Mouse (Mus musculus) forebrain, postnatal 0 days (tissue): ENCODE data around the gene Tmem263. TPM values are rescaled to one million over a fixed set of nuclear protein-coding genes. Genes with fewer than 3 reads are reported as not detected.

Source experiments
- ATAC-seq: fragments of 200-750 bp; cut with Nextera tagmentation; 2 replicates; pipeline ENCODE4 v1.8.0; 2017; ENCODE audit warnings: mild to moderate bottlenecking, moderate library complexity
- DNase-seq: peaks from one replicate; pipeline ENCODE4 v3.0.0-alpha.2; 2015
- H3K27ac ChIP-seq: fragments of 300-500 bp; sonication (generic); 2 replicates; pipeline ENCODE4 v1.5.1; 2014; ENCODE audit warnings: low read depth, mild to moderate bottlenecking, antibody characterized with exemption, low read length, moderate library complexity, mixed read lengths
- H3K27me3 ChIP-seq: fragments of 300-500 bp; sonication (generic); 2 replicates; pipeline ENCODE4 v1.6.1; 2014; ENCODE audit warnings: mild to moderate bottlenecking, low read length, mixed read lengths; ENCODE audit not compliant: insufficient read depth
- H3K36me3 ChIP-seq: fragments of 300-500 bp; sonication (generic); 2 replicates; pipeline ENCODE4 v1.6.1; 2014; ENCODE audit warnings: mild to moderate bottlenecking, moderate library complexity; ENCODE audit not compliant: insufficient read depth
- H3K4me1 ChIP-seq: fragments of 300-500 bp; sonication (generic); 2 replicates; pipeline ENCODE4 v1.6.1; 2014; ENCODE audit warnings: antibody characterized with exemption; ENCODE audit not compliant: insufficient read depth
- H3K4me2 ChIP-seq: fragments of 300-500 bp; sonication (generic); 2 replicates; pipeline ENCODE4 v1.6.1; 2014; ENCODE audit warnings: low read depth, mild to moderate bottlenecking, moderate library complexity
- H3K4me3 ChIP-seq: fragments of 300-500 bp; sonication (generic); 2 replicates; pipeline ENCODE4 v1.5.1; 2014; ENCODE audit warnings: low read depth, low read length, mixed read lengths
- H3K9ac ChIP-seq: fragments of 300-500 bp; sonication (generic); 2 replicates; pipeline ENCODE4 v1.6.1; 2014; ENCODE audit warnings: mild to moderate bottlenecking
- H3K9me3 ChIP-seq: fragments of 300-500 bp; sonication (generic); 2 replicates; pipeline ENCODE4 v1.6.1; 2016; ENCODE audit warnings: low read length
- CTCF ChIP-seq: sonication (generic); IDR thresholded peaks from 2 replicates; pipeline ENCODE4 v1.5.1; 2016; ENCODE audit warnings: antibody characterized with exemption, control low read depth, low read depth
- WGBS: fragments of 180-500 bp; shearing (Covaris S2); extraction: QIAGEN DNeasy Blood & Tissue Kit; methylation state at CpG from one replicate; pipeline ENCODE4 v1.1.7; 2014; 5-methylcytosine and 5-hydroxymethylcytosine counted together
- polyA plus RNA-seq: library from polyadenylated mRNA; unstranded; fragments of >200 nt; fragmentation: Nextera tagmentation; extraction: Ambion mirVana; gene quantifications from 2 replicates; pipeline ENCODE4 v1.2.1, GENCODE M21; 2015
- total RNA-seq: library from RNA; depleted of rRNA; stranded (reverse); fragments of >200 nt; gene quantifications from 2 replicates; pipeline ENCODE4 v1.2.3, GENCODE M21; 2014; rRNA removed

The Tmem263 gene
- total RNA-seq (29.9 and 31.5 TPM in 2 replicates), polyA plus RNA-seq (35.9 and 48.4 TPM in 2 replicates)

DNA sequence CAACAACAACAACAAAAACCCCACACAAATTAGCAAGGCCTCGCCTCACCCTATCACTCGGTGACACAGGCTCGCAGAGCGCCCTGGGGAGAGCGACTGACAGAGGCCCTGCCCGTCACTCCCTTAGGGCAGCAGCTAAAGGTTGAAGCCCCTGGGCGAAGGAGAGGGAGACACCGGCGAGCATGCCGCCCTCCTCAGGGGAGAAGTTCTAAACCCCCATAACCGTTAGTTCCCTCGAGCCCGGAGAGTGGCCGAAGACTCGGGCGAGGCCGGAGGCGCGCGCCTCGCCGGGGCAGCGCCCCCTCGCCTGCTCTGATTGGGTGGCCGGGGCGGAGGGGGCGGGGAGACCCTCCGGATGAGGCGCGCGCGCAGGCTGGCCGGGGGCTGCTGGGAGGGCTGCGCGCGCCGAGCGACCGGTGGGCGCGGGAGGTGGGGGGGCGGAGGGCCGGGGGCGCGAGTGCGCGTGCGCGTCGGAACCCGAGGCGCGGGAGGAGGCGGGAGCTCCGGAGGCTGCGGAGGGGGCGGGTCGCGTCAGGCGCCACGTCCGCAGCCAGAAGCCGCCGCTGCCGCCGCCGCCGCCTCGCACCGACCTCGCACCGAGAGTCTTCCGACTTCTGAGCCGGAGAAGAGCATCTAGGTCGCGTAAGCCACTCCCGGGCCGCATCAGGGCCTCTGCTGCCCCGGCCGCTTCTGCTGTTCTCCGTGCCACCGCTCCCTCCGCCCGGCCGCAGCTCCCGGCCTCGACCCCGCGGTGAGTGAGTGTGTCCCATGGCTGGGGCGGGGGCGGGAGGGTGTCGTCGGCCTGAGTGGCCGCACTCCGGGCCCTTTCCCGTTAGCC is at the start of gene Tmem263, which contains the start of gene Fhl4:
Gene Tmem263 (plus strand): TSS at position 381 of the 838 bp plus-strand sequence.
Gene Fhl4 (minus strand): TSS at position 249 of the 838 bp plus-strand sequence.
- peak within 1 kb of the TSS; percentile 88 for H3K4me3 ChIP-seq
- 2% methylated on average over 76 of the region's 96 CpGs for WGBS
- H3K36me3 ChIP-seq, result no peaks in the 10 kb centered on the region
- no peaks in the 10 kb centered on the region for H3K9me3 ChIP-seq
- peak within 1 kb of the TSS; percentile 94 for H3K9ac ChIP-seq
- peak within 1 kb of the TSS; percentile 91 for H3K27ac ChIP-seq
- ATAC-seq, result peak; percentile 97
- DNase-seq, result peak; percentile 97
- no peaks in the 10 kb centered on the region for H3K27me3 ChIP-seq
- peak within 1 kb of the TSS; percentile 96 for H3K4me2 ChIP-seq
- peak; percentile 36; the same call in 1 of the 2 replicates for TF ChIP-seq CTCF
- peaks cover 7% of the 10 kb centered on the region for H3K4me1 ChIP-seq

GRCm38 (mm10) chr10:85054876-85055275 is 47.6 kb upstream of the Tmem263 start:
- 85% methylated on average over 2 of the region's 2 CpGs for WGBS
- Histone ChIP-seq H3K9ac (no peak overlapping the region), H3K9me3 (no peaks in the 10 kb centered on the region), H3K27me3 (no peaks in the 10 kb centered on the region), H3K36me3 (no peaks in the 10 kb centered on the region), H3K4me1 (no peaks in the 10 kb centered on the region), H3K4me2 (no peak overlapping the region), H3K27ac (no peak overlapping the region), H3K4me3 (no peak overlapping the region)
- DNase-seq (no peak), ATAC-seq (no peak)
- TF ChIP-seq CTCF, result no peak

DNA sequence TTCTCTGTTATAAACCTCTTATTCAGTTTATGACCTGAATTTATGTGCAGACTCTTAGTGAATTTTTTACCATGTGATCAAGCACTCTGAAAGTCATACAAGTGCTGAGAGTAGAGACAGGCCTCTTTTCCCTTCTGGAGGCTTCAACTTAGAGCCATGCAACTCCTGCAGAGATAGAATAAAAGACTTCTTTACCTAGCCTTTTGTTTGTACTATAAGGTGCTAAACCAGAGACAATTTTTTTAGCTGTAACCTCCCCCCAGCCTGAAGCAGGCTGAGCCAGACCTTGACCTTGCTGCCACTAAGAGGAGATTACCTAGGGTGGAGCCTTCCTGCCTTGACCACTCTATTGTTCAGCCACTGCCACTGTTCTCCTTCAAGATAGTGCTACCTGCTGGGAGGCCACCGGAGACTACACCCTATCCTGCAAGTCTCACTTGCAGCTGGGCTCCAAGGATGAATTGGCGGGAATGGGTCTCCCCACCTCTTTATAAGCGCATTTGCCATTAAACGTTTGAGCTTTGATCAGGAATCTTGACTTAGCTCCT is 30.7 kb upstream of the Tmem263 start:
- H3K36me3 ChIP-seq, result no peaks in the 10 kb centered on the region
- WGBS, result 58% methylated on average over 4 of the region's 4 CpGs
- no peak for TF ChIP-seq CTCF
- H3K4me2 ChIP-seq, result no peak overlapping the region
- DNase-seq, result no peak
- no peak overlapping the region for H3K27ac ChIP-seq
- H3K4me1 ChIP-seq, result no peaks in the 10 kb centered on the region
- H3K4me3 ChIP-seq, result no peak overlapping the region
- H3K27me3 ChIP-seq, result no peaks in the 10 kb centered on the region
- no peak for ATAC-seq
- H3K9ac ChIP-seq, result no peak overlapping the region
- H3K9me3 ChIP-seq, result no peaks in the 10 kb centered on the region

- DNase-seq, result no peak
- peak; percentile 30 for ATAC-seq
- under 1% methylated on average over 10 of the region's 10 CpGs for WGBS
Observed at GRCm38 (mm10) chr10:85101841-85102240, 586 bp upstream of the Tmem263 start.

DNA sequence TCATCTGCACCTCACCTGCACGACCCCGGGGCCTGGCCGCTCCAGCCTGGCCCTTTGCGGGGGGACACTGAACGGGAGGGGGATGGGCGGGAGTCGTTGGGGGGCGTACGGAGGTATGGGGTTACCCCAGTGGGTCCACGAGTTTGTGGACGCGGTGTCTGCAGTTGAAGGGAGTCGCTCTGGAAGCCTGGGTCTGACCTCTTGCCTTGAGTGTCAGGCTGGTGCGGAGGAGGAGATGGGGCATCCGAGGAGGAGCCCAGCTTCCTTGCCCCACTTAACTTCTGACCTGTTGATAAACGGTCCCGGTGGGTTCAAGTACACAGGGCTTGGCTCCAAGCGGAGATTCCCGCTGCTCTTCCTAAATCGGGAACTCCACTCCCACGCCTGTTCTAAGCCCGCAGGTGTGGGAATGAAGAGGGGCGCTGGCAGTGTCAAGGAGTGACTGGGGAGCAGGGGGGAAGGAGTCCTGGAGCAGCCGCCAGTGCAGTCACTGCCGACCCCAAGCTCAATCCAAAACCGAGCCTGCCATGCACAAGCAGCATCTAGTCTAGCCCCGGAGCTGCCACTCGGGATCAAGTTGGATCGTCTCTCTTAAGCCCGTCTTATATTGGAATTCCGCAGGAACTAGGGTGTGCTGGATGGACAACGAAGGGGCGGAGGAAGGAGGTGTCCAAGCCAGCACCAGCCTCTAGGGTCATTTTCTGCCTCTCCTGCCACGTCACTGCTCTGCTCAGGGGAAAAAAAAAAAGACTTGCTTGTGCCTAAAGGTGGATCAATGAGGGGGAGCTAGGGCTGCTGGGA is 858 bp downstream of the Tmem263 start:
- H3K4me1 ChIP-seq, result peaks cover 7% of the 10 kb centered on the region
- H3K36me3 ChIP-seq, result no peaks in the 10 kb centered on the region
- H3K4me2 ChIP-seq, result peak overlapping the region; percentile 96
- H3K27me3 ChIP-seq, result no peaks in the 10 kb centered on the region
- WGBS, result under 1% methylated on average over 34 of the region's 34 CpGs
- ATAC-seq (peak; percentile 7), DNase-seq (peak; percentile 30)
- peak overlapping the region; percentile 94 for H3K9ac ChIP-seq
- TF ChIP-seq CTCF, result peak; percentile 4; the same call in 1 of the 2 replicates
- H3K4me3 ChIP-seq, result peak overlapping the region; percentile 88
- peak overlapping the region; percentile 77 for H3K27ac ChIP-seq
- H3K9me3 ChIP-seq, result no peaks in the 10 kb centered on the region

More at GRCm38 (mm10) chr10:85101841-85102240, 586 bp upstream of the Tmem263 start:
- Histone ChIP-seq H3K27me3 (no peaks in the 10 kb centered on the region), H3K4me3 (peak overlapping the region; percentile 88), H3K4me2 (peak overlapping the region; percentile 96), H3K9ac (peak overlapping the region; percentile 94), H3K27ac (peak overlapping the region; percentile 91), H3K36me3 (no peaks in the 10 kb centered on the region), H3K9me3 (no peaks in the 10 kb centered on the region), H3K4me1 (peaks cover 7% of the 10 kb centered on the region)
- TF ChIP-seq CTCF, result no peak

- Histone ChIP-seq H3K9ac (no peak overlapping the region), H3K4me2 (no peak overlapping the region), H3K36me3 (no peaks in the 10 kb centered on the region), H3K4me1 (no peaks in the 10 kb centered on the region), H3K4me3 (no peak overlapping the region), H3K27ac (no peak overlapping the region), H3K27me3 (no peaks in the 10 kb centered on the region), H3K9me3 (no peaks in the 10 kb centered on the region)
- 94% methylated on average over 4 of the region's 4 CpGs for WGBS
- no peak for TF ChIP-seq CTCF
- DNase-seq, result no peak
- ATAC-seq, result no peak
Observed at GRCm38 (mm10) chr10:85114409-85114808, 12.0 kb downstream of the Tmem263 start.
